Mouse (Mus musculus) CH12.LX (cell line): ENCODE results near the gene Mettl23. TPM values are rescaled to one million over a fixed set of nuclear protein-coding genes. Genes with fewer than 3 reads are reported as not detected.

Experiments
- DNase-seq: peaks from one replicate; pipeline ENCODE4 v3.0.0-alpha.2; 2013; ENCODE audit errors: extremely low read depth
- H3K27ac ChIP-seq: 2 replicates; pipeline ENCODE4 v1.5.1; 2012; ENCODE audit warnings: low read depth, mild to moderate bottlenecking, control low read depth, moderate library complexity; ENCODE audit not compliant: insufficient read depth
- H3K27me3 ChIP-seq: replicated peaks from 2 replicates; pipeline ENCODE3; 2012; ENCODE audit warnings: inconsistent platforms
- H3K36me3 ChIP-seq, 2 experiments: replicated peaks in 1 of 2; 2 replicates each; pipeline versions ENCODE3 to v1.6.1; 2012; ENCODE audit warnings: inconsistent platforms in 1 of 2, low read length in 1 of 2, mild to moderate bottlenecking in 1 of 2, mixed read lengths in 1 of 2, moderate library complexity in 1 of 2; ENCODE audit not compliant: control insufficient read depth in 1 of 2, insufficient read depth in 1 of 2
- H3K4me1 ChIP-seq, 2 experiments: 2 replicates each; pipeline ENCODE4 v1.6.1; 2012; ENCODE audit warnings: inconsistent platforms in 1 of 2, moderate library complexity in 1 of 2; ENCODE audit not compliant: insufficient read depth in 2 of 2, control insufficient read depth in 1 of 2
- H3K4me2 ChIP-seq: 2 replicates; pipeline ENCODE4 v1.6.1; 2012; ENCODE audit warnings: low read depth, mild to moderate bottlenecking, control low read depth; ENCODE audit not compliant: poor library complexity, insufficient read depth, severe bottlenecking
- H3K4me3 ChIP-seq, 3 experiments: fragments of 150-350 bp in 1 of 3; sonication (generic) in 1 of 3; replicated peaks in 1 of 3; 2 replicates each; pipeline versions ENCODE3 to v1.5.1; 2011 to 2012; ENCODE audit warnings: low read depth in 2 of 3, low read length in 2 of 3, mild to moderate bottlenecking in 2 of 3, moderate library complexity in 2 of 3, control low read depth in 1 of 3, improper control_type of control experiment in 1 of 3, inconsistent platforms in 1 of 3, mixed read lengths in 1 of 3; ENCODE audit not compliant: poor library complexity in 1 of 3
- H3K79me2 ChIP-seq: replicated peaks from 2 replicates; pipeline ENCODE4 v1.6.1; 2012; ENCODE audit warnings: mild to moderate bottlenecking, moderate library complexity; ENCODE audit not compliant: control insufficient read depth, poor library complexity, insufficient read depth, severe bottlenecking; ENCODE audit errors: extremely low read depth
- H3K9ac ChIP-seq: 2 replicates; pipeline ENCODE4 v1.6.1; 2012; ENCODE audit warnings: low read depth, mild to moderate bottlenecking, control low read depth, moderate library complexity; ENCODE audit not compliant: insufficient read depth
- H3K9me3 ChIP-seq: replicated peaks from 2 replicates; pipeline ENCODE3; 2012; ENCODE audit warnings: low read length, inconsistent platforms, mixed read lengths
- CHD1 ChIP-seq: IDR thresholded peaks from 2 replicates; pipeline ENCODE4 v1.6.1; 2012; ENCODE audit warnings: low read depth, low read length, improper control_type of control experiment, inconsistent platforms
- CTCF ChIP-seq, 2 experiments: IDR thresholded peaks in 1 of 2; conservative IDR thresholded peaks in 1 of 2; 2 replicates each; pipeline ENCODE4 v1.5.1; 2011 to 2012; ENCODE audit warnings: low read depth in 2 of 2, low read length in 2 of 2, improper control_type of control experiment in 1 of 2, inconsistent platforms in 1 of 2, mild to moderate bottlenecking in 1 of 2, moderate library complexity in 1 of 2
- MAFK ChIP-seq: IDR thresholded peaks from 2 replicates; pipeline ENCODE4 v1.6.1; 2011; ENCODE audit warnings: low read length, improper control_type of control experiment; ENCODE audit not compliant: insufficient replicate concordance
- MAZ ChIP-seq: IDR thresholded peaks from 2 replicates; pipeline ENCODE4 v1.6.1; 2012; ENCODE audit warnings: low read depth, mild to moderate bottlenecking, inconsistent platforms, low read length, improper control_type of control experiment, moderate library complexity
- MXI1 ChIP-seq: IDR thresholded peaks from 2 replicates; pipeline ENCODE4 v1.6.1; 2011; ENCODE audit warnings: mild to moderate bottlenecking, low read depth, low read length, improper control_type of control experiment
- NRF1 ChIP-seq: IDR thresholded peaks from 2 replicates; pipeline ENCODE4 v1.6.1; 2014; ENCODE audit warnings: low read depth, mild to moderate bottlenecking, inconsistent platforms, low read length, improper control_type of control experiment, moderate library complexity
- POLR2AphosphoS2 ChIP-seq: IDR thresholded peaks from 2 replicates; pipeline ENCODE4 v1.6.1; 2011; ENCODE audit warnings: low read depth, low read length, improper control_type of control experiment
- RAD21 ChIP-seq: IDR thresholded peaks from 2 replicates; pipeline ENCODE4 v1.6.1; 2011; ENCODE audit warnings: low read depth, mild to moderate bottlenecking, low read length, improper control_type of control experiment, moderate library complexity
- RCOR1 ChIP-seq: conservative IDR thresholded peaks from 2 replicates; pipeline ENCODE4 v1.6.1; 2012; ENCODE audit warnings: low read depth, mild to moderate bottlenecking, inconsistent platforms, low read length, improper control_type of control experiment
- SIN3A ChIP-seq: IDR thresholded peaks from 2 replicates; pipeline ENCODE4 v1.6.1; 2012; ENCODE audit warnings: low read length, improper control_type of control experiment, inconsistent platforms
- TBP ChIP-seq: conservative IDR thresholded peaks from 2 replicates; pipeline ENCODE4 v1.6.1; 2011; ENCODE audit warnings: low read depth, low read length, improper control_type of control experiment
- UBTF ChIP-seq: IDR thresholded peaks from 2 replicates; pipeline ENCODE4 v1.6.1; 2012; ENCODE audit warnings: low read depth, mild to moderate bottlenecking, inconsistent platforms, low read length, improper control_type of control experiment, moderate library complexity
- ZC3H11A ChIP-seq: IDR thresholded peaks from 2 replicates; pipeline ENCODE4 v1.6.1; 2012; ENCODE audit warnings: low read depth, mild to moderate bottlenecking, inconsistent platforms, low read length, improper control_type of control experiment
- ZNF384 ChIP-seq: IDR thresholded peaks from 2 replicates; pipeline ENCODE4 v1.6.1; 2012; ENCODE audit warnings: low read depth, low read length, improper control_type of control experiment, inconsistent platforms
- dilution Hi-C: fragments of 300-500 bp; cut with MboI; formaldehyde crosslinking; loops from 2 replicates; pipeline ENCODE4 v1.14.3; 2020; ENCODE audit warnings: low sequenced_read_pairs; ENCODE audit not compliant: extremely low pct_unique_long_range_greater_than_20kb, extremely low pct_ligation_motif_present
- in situ Hi-C: fragments of 300-500 bp; cut with MboI; formaldehyde crosslinking; loops from 3 replicates; pipeline ENCODE4 v1.14.3; 2019; ENCODE audit warnings: low sequenced_read_pairs, low pct_ligation_motif_present, low pct_unique_long_range_greater_than_20kb, mixed read lengths
- polyA plus RNA-seq: library from polyadenylated mRNA; unstranded; fragments of >175 nt; gene quantifications from 2 replicates; pipeline ENCODE4 v1.2.1, GENCODE M21; 2012; ENCODE audit warnings: low read depth; ENCODE audit not compliant: insufficient read length
- total RNA-seq, 2 experiments: library from RNA; depleted of rRNA; stranded (reverse); fragments of 300-350 nt in 1 of 2; fragments of >200 nt in 1 of 2; gene quantifications; 2 replicates each; pipeline ENCODE4 v1.2.3; 2012 to 2014

The Mettl23 gene
- total and polyA plus RNA-seq, 3 experiments = 44.5 to 64.9 (median 63.7) TPM

DNA sequence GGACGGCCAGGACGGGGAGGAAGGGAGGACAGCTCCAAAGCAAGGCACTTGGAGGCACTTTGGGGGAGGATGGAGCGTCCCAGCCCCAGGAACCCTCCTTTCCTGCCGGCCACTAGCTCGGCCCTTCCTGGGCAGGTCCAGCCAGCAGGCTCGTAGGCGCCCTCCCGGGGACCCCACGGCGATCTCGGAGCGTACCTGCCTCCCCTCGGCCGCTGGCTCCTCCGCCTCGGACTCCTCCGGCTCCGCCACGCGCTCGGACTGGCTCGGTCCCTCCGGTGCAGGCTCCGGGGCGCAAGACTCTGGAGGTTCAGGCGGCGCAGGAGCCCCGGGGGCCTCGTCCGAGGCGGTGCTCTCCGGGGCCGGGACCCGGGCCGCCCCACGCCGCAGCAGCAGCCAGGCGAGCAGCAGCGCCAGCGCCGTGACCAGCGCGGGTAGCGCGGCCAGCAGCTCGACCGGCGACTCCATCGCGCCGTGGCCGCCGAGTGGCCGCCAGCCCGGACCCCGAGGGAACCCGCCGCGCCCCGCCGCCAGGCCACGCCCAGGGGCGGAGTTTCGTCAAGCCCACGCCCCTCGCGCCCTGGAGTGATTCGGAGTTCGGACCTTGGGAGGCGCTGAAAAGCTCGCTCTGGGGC is 15.4 kb upstream of the Mettl23 start, which contains the start of gene Mxra7:
Gene Mxra7, minus strand, starts transcription at position 513 of the 632 bp plus-strand sequence.
- dilution Hi-C loops (no loop called here), in situ Hi-C loops (no loop called here)
- Histone ChIP-seq H3K27me3 (no peaks in the 10 kb centered on the region), H3K36me3 (peaks cover under 1 to 11% of the 10 kb centered on the region in 2 experiments), H3K79me2 (no peaks in the 10 kb centered on the region), H3K4me3 (no peak within 1 kb of the TSS), H3K9ac (no peak within 1 kb of the TSS), H3K9me3 (no peaks in the 10 kb centered on the region), H3K27ac (no peak within 1 kb of the TSS), H3K4me2 (no peak within 1 kb of the TSS), H3K4me1 (peaks cover 3 to 15% of the 10 kb centered on the region in 2 experiments)
- DNase-seq = no peak
- TF ChIP-seq POLR2AphosphoS2 (no peak), RCOR1 (no peak), SIN3A (no peak), RAD21 (no peak), MAZ (no peak), NRF1 (no peak), UBTF (no peak), MXI1 (no peak), CTCF (conservative IDR thresholded peaks at IDR 0.05 in 1 of 2, IDR thresholded peaks at IDR 0.05 in 1 of 2; ENCODE audit: low read depth in 2 of 2, low read length in 2 of 2) (no peak), ZC3H11A (no peak), TBP (no peak)

DNA sequence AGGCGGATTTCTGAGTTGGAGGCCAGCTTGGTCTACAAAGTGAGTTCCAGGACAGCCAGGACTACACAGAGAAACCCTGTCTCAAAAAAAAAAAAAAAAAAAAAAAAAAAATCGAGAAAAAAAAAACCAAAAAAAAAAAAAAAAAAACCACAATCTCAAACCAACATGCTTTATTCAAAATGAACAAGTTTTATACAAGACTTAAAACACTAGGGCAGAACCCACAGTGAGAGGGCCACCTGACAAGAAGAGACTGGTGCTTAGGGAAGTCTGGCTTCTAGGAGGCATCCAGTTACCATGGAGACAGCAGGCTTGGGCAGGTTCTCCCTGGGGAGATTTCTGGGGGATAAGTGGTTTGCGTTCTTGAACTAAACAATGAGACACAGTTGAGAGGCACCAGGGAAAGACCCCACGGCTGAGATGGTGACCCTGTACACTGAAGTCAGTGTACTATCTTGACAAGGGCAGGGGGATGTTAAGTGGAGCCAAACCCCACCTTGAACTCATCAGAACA is 10.8 kb upstream of the Mettl23 start:
- Histone ChIP-seq H3K27ac (peak overlapping the region; percentile 12; the same call in 1 of the 2 replicates), H3K9ac (no peak overlapping the region), H3K4me3 (no peak overlapping the region), H3K4me1 (peaks cover 6 to 32% of the 10 kb centered on the region in 2 experiments), H3K9me3 (no peaks in the 10 kb centered on the region), H3K27me3 (no peaks in the 10 kb centered on the region), H3K36me3 (peaks cover 36 to 57% of the 10 kb centered on the region in 2 experiments), H3K4me2 (no peak overlapping the region), H3K79me2 (no peaks in the 10 kb centered on the region)
- TF ChIP-seq CHD1 (0 out of 2 replicates have a peak, but pooled peaks have one; percentile 44), MAFK (no peak), MXI1 (peak; percentile 61; the same call in 1 of the 2 replicates), ZNF384 (peak; percentile 90)
- in situ Hi-C loops (no loop called here), dilution Hi-C loops (no loop called here)
- peak; percentile 86 for DNase-seq
